Mouse (Mus musculus) hindbrain, embryonic 12.5 days (tissue): ENCODE results near the gene Zfp354c. TPM values are rescaled to one million over a fixed set of nuclear protein-coding genes. Genes with fewer than 3 reads are reported as not detected.

Experiments used
- ATAC-seq: fragments of 200-750 bp; cut with Nextera tagmentation; 2 replicates; pipeline ENCODE4 v1.8.0; 2017; ENCODE audit warnings: moderate TSS enrichment; ENCODE audit not compliant: low FRiP score
- H3K27ac ChIP-seq: fragments of 300-500 bp; sonication (generic); 2 replicates; pipeline ENCODE4 v1.5.1; 2016; ENCODE audit warnings: mild to moderate bottlenecking
- H3K27me3 ChIP-seq: fragments of 300-500 bp; sonication (generic); 2 replicates; pipeline ENCODE4 v1.6.1; 2016; ENCODE audit warnings: mild to moderate bottlenecking
- H3K36me3 ChIP-seq: fragments of 300-500 bp; sonication (generic); 2 replicates; pipeline ENCODE4 v1.6.1; 2016; ENCODE audit warnings: mild to moderate bottlenecking
- H3K4me1 ChIP-seq: fragments of 300-500 bp; sonication (generic); 2 replicates; pipeline ENCODE4 v1.6.1; 2016
- H3K4me2 ChIP-seq: fragments of 300-500 bp; sonication (generic); replicated peaks from 2 replicates; pipeline ENCODE4 v1.6.1; 2016; ENCODE audit warnings: mild to moderate bottlenecking
- H3K4me3 ChIP-seq: fragments of 300-500 bp; sonication (generic); 2 replicates; pipeline ENCODE4 v1.5.1; 2016; ENCODE audit warnings: mild to moderate bottlenecking
- H3K9ac ChIP-seq: fragments of 300-500 bp; sonication (generic); 2 replicates; pipeline ENCODE4 v1.6.1; 2016; ENCODE audit warnings: mild to moderate bottlenecking, moderate library complexity
- H3K9me3 ChIP-seq: fragments of 300-500 bp; sonication (generic); replicated peaks from 2 replicates; pipeline ENCODE4 v1.6.1; 2016; ENCODE audit warnings: mild to moderate bottlenecking
- WGBS: fragments of 180-500 bp; shearing (Covaris S2); methylation state at CpG from one replicate; pipeline ENCODE4 v1.1.7; 2016; 5-methylcytosine and 5-hydroxymethylcytosine counted together
- polyA plus RNA-seq: library from polyadenylated mRNA; unstranded; fragments of >200 nt; fragmentation: Nextera tagmentation; extraction: Ambion mirVana; gene quantifications from 2 replicates; pipeline ENCODE4 v1.2.1, GENCODE M21; 2016

Gene Zfp354c
- polyA plus RNA-seq, 1 experiment from 2014 or later: 51.8 TPM

DNA sequence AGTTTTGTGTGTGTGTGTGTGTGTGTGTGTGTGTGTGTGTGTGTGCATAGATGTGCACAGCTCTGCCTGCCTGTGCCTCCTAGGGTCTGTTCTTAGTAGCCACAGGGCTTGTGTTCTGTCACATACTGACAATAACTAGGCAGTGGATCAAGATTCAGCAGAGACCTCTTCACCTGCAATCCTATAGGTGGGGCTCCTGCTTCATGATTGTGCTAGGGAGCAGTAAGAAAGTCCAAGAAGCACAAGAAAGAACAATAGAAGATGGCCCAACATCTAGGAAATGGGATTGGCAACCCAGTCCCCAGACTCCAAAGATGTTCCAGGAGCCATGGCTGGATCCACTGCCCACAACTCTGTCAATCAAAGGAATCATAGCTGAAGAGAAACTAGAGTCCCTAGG, 28.7 kb downstream of the Zfp354c start:
- Histone ChIP-seq H3K27ac (no peak overlapping the region), H3K4me3 (no peak overlapping the region), H3K36me3 (no peaks in the 10 kb centered on the region), H3K27me3 (no peaks in the 10 kb centered on the region), H3K4me2 (no peak overlapping the region), H3K9me3 (no peaks in the 10 kb centered on the region), H3K4me1 (no peaks in the 10 kb centered on the region), H3K9ac (no peak overlapping the region)
- ATAC-seq: no peak

DNA sequence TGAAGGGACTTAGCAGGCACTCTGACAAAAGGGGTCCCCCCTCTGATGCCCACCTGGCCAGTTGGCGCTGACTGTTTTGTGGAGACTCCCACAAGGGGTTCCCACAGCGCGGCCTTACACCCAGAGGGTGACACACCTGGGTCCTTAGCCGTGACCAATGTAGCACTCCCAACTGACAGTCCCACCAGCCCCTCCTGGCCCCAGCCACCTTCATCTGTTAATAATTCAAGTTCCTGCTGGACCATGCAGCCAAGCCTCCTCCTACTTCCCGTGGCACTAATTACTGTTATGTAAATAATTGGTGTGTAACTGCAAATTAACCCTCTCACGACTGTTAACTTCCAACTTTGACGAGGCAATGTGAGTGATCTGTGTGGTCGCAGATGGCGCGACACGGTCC, 29.9 kb downstream of the Zfp354c start:
- Histone ChIP-seq H3K27ac (no peak overlapping the region), H3K36me3 (no peaks in the 10 kb centered on the region), H3K27me3 (no peaks in the 10 kb centered on the region), H3K9ac (no peak overlapping the region), H3K9me3 (no peaks in the 10 kb centered on the region), H3K4me2 (no peak overlapping the region), H3K4me1 (no peaks in the 10 kb centered on the region), H3K4me3 (no peak overlapping the region)
- ATAC-seq: no peak
- WGBS: 81% methylated on average over 11 of the region's 11 CpGs

GRCm38 (mm10) chr11:50771006-50771405, 56.5 kb downstream of the Zfp354c start:
- 94% methylated on average over 1 of the region's 1 CpGs for WGBS

GRCm38 (mm10) chr11:50768995-50769749, 58.4 kb downstream of the Zfp354c start:
- peak overlapping the region; percentile 45 for H3K4me2 ChIP-seq
- no peaks in the 10 kb centered on the region for H3K9me3 ChIP-seq
- peak; percentile 90 for ATAC-seq
- H3K27ac ChIP-seq: peak overlapping the region; percentile 66
- no peaks in the 10 kb centered on the region for H3K36me3 ChIP-seq
- H3K27me3 ChIP-seq: no peaks in the 10 kb centered on the region; the same call in 1 of the 2 replicates
- no peak overlapping the region for H3K9ac ChIP-seq
- H3K4me3 ChIP-seq: peak overlapping the region; percentile 22
- peaks cover 4% of the 10 kb centered on the region; the same call in 1 of the 2 replicates for H3K4me1 ChIP-seq
- 13% methylated on average over 14 of the region's 14 CpGs for WGBS

More at GRCm38 (mm10) chr11:50771006-50771405, 56.5 kb downstream of the Zfp354c start:
- Histone ChIP-seq H3K27ac (no peak overlapping the region), H3K36me3 (no peaks in the 10 kb centered on the region), H3K4me1 (peaks cover 4% of the 10 kb centered on the region; the same call in 1 of the 2 replicates), H3K9me3 (no peaks in the 10 kb centered on the region), H3K27me3 (no peaks in the 10 kb centered on the region; the same call in 1 of the 2 replicates), H3K4me3 (no peak overlapping the region), H3K4me2 (no peak overlapping the region), H3K9ac (no peak overlapping the region)
- no peak for ATAC-seq

DNA sequence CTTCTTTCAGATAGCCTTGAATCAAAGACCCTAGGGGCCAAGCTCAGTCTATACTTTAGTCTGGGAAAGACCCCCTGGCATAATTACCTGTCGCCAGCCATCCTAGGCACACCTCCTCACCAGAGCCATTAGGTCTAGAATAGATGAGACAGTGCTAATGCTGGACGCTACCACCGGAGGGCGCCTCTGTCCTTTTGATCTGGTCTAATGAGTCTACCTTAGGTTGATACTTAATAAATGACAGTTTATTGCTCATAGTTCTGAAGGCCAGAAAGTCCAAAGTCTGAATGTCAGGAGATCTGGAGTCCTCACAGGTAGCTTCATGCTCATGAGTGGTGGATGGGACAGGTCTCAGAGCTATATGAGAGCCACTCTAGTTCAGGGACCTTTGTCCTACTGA, 60.5 kb downstream of the Zfp354c start:
- Histone ChIP-seq H3K9ac (no peak overlapping the region), H3K4me1 (peaks cover 4% of the 10 kb centered on the region; the same call in 1 of the 2 replicates), H3K4me3 (no peak overlapping the region), H3K27ac (no peak overlapping the region), H3K4me2 (no peak overlapping the region), H3K27me3 (no peaks in the 10 kb centered on the region; the same call in 1 of the 2 replicates), H3K9me3 (no peaks in the 10 kb centered on the region), H3K36me3 (no peaks in the 10 kb centered on the region)
- no peak for ATAC-seq
- 14% methylated on average over 4 of the region's 4 CpGs for WGBS

GRCm38 (mm10) chr11:50766461-50766860, 61.1 kb downstream of the Zfp354c start:
- 81% methylated on average over 7 of the region's 7 CpGs for WGBS
- no peak for ATAC-seq
- Histone ChIP-seq H3K9ac (no peak overlapping the region), H3K4me3 (no peak overlapping the region), H3K36me3 (no peaks in the 10 kb centered on the region), H3K4me1 (peaks cover 4% of the 10 kb centered on the region; the same call in 1 of the 2 replicates), H3K27ac (no peak overlapping the region), H3K27me3 (no peaks in the 10 kb centered on the region; the same call in 1 of the 2 replicates), H3K9me3 (no peaks in the 10 kb centered on the region), H3K4me2 (no peak overlapping the region)

Other genes with a start within 250 kb of the Zfp354c start
- gene Adamts2, start 225.6 kb downstream of the Zfp354c start, polyA plus RNA-seq: 7.1 and 9.0 TPM in 2 replicates
- 0.75 and 0.79 TPM in 2 replicates for gene Zfp879, start 13.8 kb upstream of the Zfp354c start, polyA plus RNA-seq
- gene Grm6, start 23.0 kb upstream of the Zfp354c start, polyA plus RNA-seq: not detected in 2 replicates
- gene Zfp454, start 59.9 kb upstream of the Zfp354c start, polyA plus RNA-seq: 14.1 and 15.5 TPM in 2 replicates
- 35.0 and 37.3 TPM in 2 replicates for gene Zfp2, start 88.4 kb upstream of the Zfp354c start, polyA plus RNA-seq
- 1.4 and 3.1 TPM in 2 replicates for gene Zfp354b, start 103.9 kb upstream of the Zfp354c start, polyA plus RNA-seq
- gene 4933414I15Rik, start 116.0 kb upstream of the Zfp354c start, polyA plus RNA-seq: not detected in 2 replicates
- gene Prop1, start 126.0 kb upstream of the Zfp354c start, polyA plus RNA-seq: not detected in 2 replicates
- gene Olfr1378, start 138.8 kb upstream of the Zfp354c start, polyA plus RNA-seq: not detected in 2 replicates
- gene Olfr1377, start 154.2 kb upstream of the Zfp354c start, polyA plus RNA-seq: not detected in 2 replicates
- not detected in 2 replicates for gene Olfr51, start 175.9 kb upstream of the Zfp354c start, polyA plus RNA-seq
- gene Olfr54, start 186.5 kb upstream of the Zfp354c start, polyA plus RNA-seq: not detected in 2 replicates
- not detected in 2 replicates for gene Olfr1375, start 220.4 kb upstream of the Zfp354c start, polyA plus RNA-seq
- gene Zfp354a, start 231.5 kb upstream of the Zfp354c start, polyA plus RNA-seq: 10.1 and 10.3 TPM in 2 replicates